Mouse (Mus musculus) lung, postnatal 36 days (tissue): ENCODE results near the gene Gm21943.
"Not testable (repeated sequence)": the region's sequence is repeated elsewhere in the genome, so short reads cannot be mapped to it uniquely, and the experiment has no call there.

Experiments used
- DNase-seq: peaks from one replicate; pipeline ENCODE4 v3.0.0; 2022; ENCODE audit warnings: mixed read lengths

Gene Gm21943

DNA sequence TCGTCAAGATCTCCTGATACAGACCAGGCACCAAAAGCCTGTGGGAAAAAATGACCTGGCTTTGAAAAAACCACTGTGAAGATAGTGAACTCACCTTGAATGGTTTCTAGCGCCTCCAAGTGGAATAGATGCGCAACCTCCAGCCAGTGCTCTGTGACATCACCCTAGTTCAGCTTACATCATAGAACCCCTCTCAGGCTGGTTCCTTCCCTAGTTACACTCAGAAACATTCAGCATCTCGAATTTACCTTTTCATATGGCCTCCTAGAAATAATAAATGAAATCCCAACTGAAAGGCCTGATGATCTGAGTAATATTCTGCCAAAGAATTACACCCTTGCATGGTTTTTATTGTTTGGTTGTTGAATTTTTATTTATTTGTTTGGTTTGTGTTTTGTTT, at the start of gene Gm21943:
Gene Gm21943 (minus strand): TSS at position 101 of the 400 bp plus-strand sequence.
- not testable (repeated sequence) for DNase-seq
